Mouse (Mus musculus) liver (tissue): ENCODE data around the gene Pde10a.
"Not testable (repeated sequence)": the region's sequence is repeated elsewhere in the genome, so short reads cannot be mapped to it uniquely, and the experiment has no call there.

Experiments
- DNase-seq: peaks from one replicate; pipeline ENCODE4 v3.0.0-alpha.2; 2020; ENCODE audit warnings: mixed read lengths

Gene Pde10a

GRCm38 (mm10) chr17:8652681-8653262 is 127.6 kb downstream of the Pde10a start:
- DNase-seq, result no peak

- DNase-seq, result no peak
Measured at GRCm38 (mm10) chr17:8657661-8658060, 132.5 kb downstream of the Pde10a start.

GRCm38 (mm10) chr17:8658751-8659454 is 133.7 kb downstream of the Pde10a start:
- DNase-seq, result no peak

- DNase-seq, result no peak
Measured at GRCm38 (mm10) chr17:8666912-8667311, 141.7 kb downstream of the Pde10a start.

- no peak for DNase-seq
Measured at GRCm38 (mm10) chr17:8674651-8675050, 149.5 kb downstream of the Pde10a start.

- no peak for DNase-seq
Measured at GRCm38 (mm10) chr17:8686356-8686755, 161.2 kb downstream of the Pde10a start.

GRCm38 (mm10) chr17:8688096-8688495 is 162.9 kb downstream of the Pde10a start:
- no peak for DNase-seq

GRCm38 (mm10) chr17:8698265-8698664 is 173.1 kb downstream of the Pde10a start:
- no peak for DNase-seq

- no peak for DNase-seq
Measured at GRCm38 (mm10) chr17:8698793-8699192, 173.6 kb downstream of the Pde10a start.

GRCm38 (mm10) chr17:8701096-8701495 is 175.9 kb downstream of the Pde10a start:
- DNase-seq, result no peak

GRCm38 (mm10) chr17:8702503-8702902 is 177.3 kb downstream of the Pde10a start:
- DNase-seq, result no peak

GRCm38 (mm10) chr17:8708006-8708405 is 182.8 kb downstream of the Pde10a start:
- DNase-seq, result no peak

GRCm38 (mm10) chr17:8712734-8713133 is 187.6 kb downstream of the Pde10a start:
- not testable (repeated sequence) for DNase-seq

- DNase-seq, result no peak
Measured at GRCm38 (mm10) chr17:8720961-8721360, 195.8 kb downstream of the Pde10a start.

- no peak for DNase-seq
Measured at GRCm38 (mm10) chr17:8724464-8724974, 199.3 kb downstream of the Pde10a start.

GRCm38 (mm10) chr17:8728646-8729045 is 203.5 kb downstream of the Pde10a start:
- DNase-seq, result no peak

- no peak for DNase-seq
Measured at GRCm38 (mm10) chr17:8729808-8730207, 204.6 kb downstream of the Pde10a start.

- DNase-seq, result no peak
Measured at GRCm38 (mm10) chr17:8731073-8731472, 205.9 kb downstream of the Pde10a start.

- DNase-seq, result no peak
Measured at GRCm38 (mm10) chr17:8736259-8736658, 211.1 kb downstream of the Pde10a start.

GRCm38 (mm10) chr17:8742772-8743171 is 217.6 kb downstream of the Pde10a start:
- no peak for DNase-seq

- no peak for DNase-seq
Measured at GRCm38 (mm10) chr17:8745334-8745733, 220.2 kb downstream of the Pde10a start.

GRCm38 (mm10) chr17:8749426-8749825 is 224.3 kb downstream of the Pde10a start:
- DNase-seq, result no peak

- no peak for DNase-seq
Measured at GRCm38 (mm10) chr17:8757576-8757975, 232.4 kb downstream of the Pde10a start.

- no peak for DNase-seq
Measured at GRCm38 (mm10) chr17:8763248-8763647, 238.1 kb downstream of the Pde10a start.
